Mouse (Mus musculus): ENCODE results near the gene Vmn1r183. TPM values are rescaled to one million over a fixed set of nuclear protein-coding genes. Genes with fewer than 3 reads are reported as not detected.
A peak's percentile ranks its signal among the peaks of the same experiment; 100 is the strongest.

Gene Vmn1r183
- polyA plus RNA-seq, 1 experiment from 2014 or later, result not detected

DNA sequence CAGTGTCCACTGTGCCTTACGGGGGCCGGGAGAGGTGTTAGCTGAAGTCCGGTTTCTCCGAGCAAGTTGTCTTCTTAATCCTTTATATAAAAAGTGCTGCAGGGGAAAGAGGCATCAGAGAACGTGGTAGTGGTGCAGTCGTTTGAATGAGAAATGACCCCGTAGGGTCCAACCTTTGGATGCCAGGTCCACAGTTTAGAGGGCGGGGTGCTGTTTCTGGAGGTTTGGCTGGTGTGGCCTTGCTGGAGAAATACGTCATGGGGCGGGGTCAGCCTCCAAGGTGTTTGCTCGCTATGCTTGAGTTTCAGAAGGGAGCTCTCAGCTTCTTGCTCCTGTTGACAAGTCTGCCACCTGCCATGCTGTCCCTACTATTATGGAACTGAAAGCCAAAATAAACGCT, 59.9 kb downstream of the Vmn1r183 start:
- H3K9me3 ChIP-seq, result peaks cover 20% of the 10 kb centered on the region
- peaks cover 7% of the 10 kb centered on the region for H3K4me1 ChIP-seq
- H3K4me3 ChIP-seq (replicated peaks), result peak overlapping the region; percentile 62
- 15% methylated on average over 12 of the region's 12 CpGs for WGBS
- peak overlapping the region; percentile 68 for H3K9ac ChIP-seq
- H3K27me3 ChIP-seq, result no peaks in the 10 kb centered on the region
- H3K36me3 ChIP-seq (replicated peaks), result peaks cover 19% of the 10 kb centered on the region
- H3K4me2 ChIP-seq, result peak overlapping the region; percentile 78
- peak; percentile 20; the same call in 1 of the 2 replicates for ATAC-seq (ENCODE audit: low FRiP score)
- H3K27ac ChIP-seq, result peak overlapping the region; percentile 42; the same call in 1 of the 2 replicates

Other genes starting within 250 kb of the Vmn1r183 start
- not detected in 2 replicates for gene Vmn1r175, start 242.6 kb upstream of the Vmn1r183 start, polyA plus RNA-seq (2016; fragmentation: Nextera tagmentation; extraction: Ambion mirVana)
- gene Vmn1r176, start 215.9 kb upstream of the Vmn1r183 start, polyA plus RNA-seq (2016; fragmentation: Nextera tagmentation; extraction: Ambion mirVana), result not detected in 2 replicates
- not detected in 2 replicates for gene Vmn1r177, start 186.8 kb upstream of the Vmn1r183 start, polyA plus RNA-seq (2016; fragmentation: Nextera tagmentation; extraction: Ambion mirVana)
- not detected in 2 replicates for gene Vmn1r178, start 161.2 kb upstream of the Vmn1r183 start, polyA plus RNA-seq (2016; fragmentation: Nextera tagmentation; extraction: Ambion mirVana)
- not detected in 2 replicates for gene Vmn1r179, start 126.3 kb upstream of the Vmn1r183 start, polyA plus RNA-seq (2016; fragmentation: Nextera tagmentation; extraction: Ambion mirVana)
- gene Vmn1r180, start 102.6 kb upstream of the Vmn1r183 start, polyA plus RNA-seq (2016; fragmentation: Nextera tagmentation; extraction: Ambion mirVana), result not detected in 2 replicates
- not detected in 2 replicates for gene Vmn1r181, start 78.6 kb upstream of the Vmn1r183 start, polyA plus RNA-seq (2016; fragmentation: Nextera tagmentation; extraction: Ambion mirVana)
- not detected in 2 replicates for gene V1rd19, start 51.6 kb upstream of the Vmn1r183 start, polyA plus RNA-seq (2016; fragmentation: Nextera tagmentation; extraction: Ambion mirVana)
- 31.9 and 32.7 TPM in 2 replicates for gene Zfp180, start 28.7 kb downstream of the Vmn1r183 start, polyA plus RNA-seq (2016; fragmentation: Nextera tagmentation; extraction: Ambion mirVana)
- gene Zfp112, start 59.1 kb downstream of the Vmn1r183 start, polyA plus RNA-seq (2016; fragmentation: Nextera tagmentation; extraction: Ambion mirVana), result 7.3 and 7.7 TPM in 2 replicates
- 16.8 and 17.9 TPM in 2 replicates for gene Zfp235, start 80.9 kb downstream of the Vmn1r183 start, polyA plus RNA-seq (2016; fragmentation: Nextera tagmentation; extraction: Ambion mirVana)
- 6.1 and 7.7 TPM in 2 replicates for gene Zfp114, start 121.8 kb downstream of the Vmn1r183 start, polyA plus RNA-seq (2016; fragmentation: Nextera tagmentation; extraction: Ambion mirVana)
- gene Zfp111, start 158.2 kb downstream of the Vmn1r183 start, polyA plus RNA-seq (2016; fragmentation: Nextera tagmentation; extraction: Ambion mirVana), result 10.7 and 11.9 TPM in 2 replicates
- gene Zfp109, start 184.3 kb downstream of the Vmn1r183 start, polyA plus RNA-seq (2016; fragmentation: Nextera tagmentation; extraction: Ambion mirVana), result 5.3 TPM in 2 replicates
- gene Zfp108, start 201.5 kb downstream of the Vmn1r183 start, polyA plus RNA-seq (2016; fragmentation: Nextera tagmentation; extraction: Ambion mirVana), result 3.2 and 3.6 TPM in 2 replicates
- 7.6 and 7.7 TPM in 2 replicates for gene Zfp93, start 217.2 kb downstream of the Vmn1r183 start, polyA plus RNA-seq (2016; fragmentation: Nextera tagmentation; extraction: Ambion mirVana)
- 44.5 and 44.8 TPM in 2 replicates for gene Zfp61, start 248.0 kb downstream of the Vmn1r183 start, polyA plus RNA-seq (2016; fragmentation: Nextera tagmentation; extraction: Ambion mirVana)